Mouse (Mus musculus) stomach, postnatal 0 days (tissue): ENCODE measurements around the gene Smc1b. TPM values are rescaled to one million over a fixed set of nuclear protein-coding genes. Genes with fewer than 3 reads are reported as not detected.
"Not testable (repeated sequence)": the region's sequence is repeated elsewhere in the genome, so short reads cannot be mapped to it uniquely, and the experiment has no call there.

ENCODE experiments used
- ATAC-seq: fragments of 200-750 bp; cut with Nextera tagmentation; 2 replicates; pipeline ENCODE4 v1.8.0; 2017; ENCODE audit not compliant: low FRiP score, low TSS enrichment
- DNase-seq: peaks from one replicate; pipeline ENCODE4 v3.0.0-alpha.2; 2016; ENCODE audit warnings: low spot score
- H3K27ac ChIP-seq: fragments of 300-500 bp; sonication (generic); replicated peaks from 2 replicates; pipeline ENCODE4 v1.5.1; 2014; ENCODE audit warnings: mild to moderate bottlenecking, control low read depth
- H3K27me3 ChIP-seq: fragments of 300-500 bp; sonication (generic); 2 replicates; pipeline ENCODE4 v1.6.1; 2014; ENCODE audit warnings: low read length; ENCODE audit not compliant: control insufficient read depth, insufficient read depth
- H3K36me3 ChIP-seq: fragments of 300-500 bp; sonication (generic); 2 replicates; pipeline ENCODE4 v1.6.1; 2014; ENCODE audit warnings: low read length, mixed read lengths; ENCODE audit not compliant: control insufficient read depth, insufficient read depth
- H3K4me1 ChIP-seq: fragments of 300-500 bp; sonication (generic); replicated peaks from 2 replicates; pipeline ENCODE4 v1.6.1; 2014; ENCODE audit warnings: antibody characterized with exemption; ENCODE audit not compliant: control insufficient read depth, insufficient read depth
- H3K4me2 ChIP-seq: fragments of 300-500 bp; sonication (generic); replicated peaks from 2 replicates; pipeline ENCODE4 v1.6.1; 2014; ENCODE audit warnings: low read depth, mild to moderate bottlenecking, control low read depth, moderate library complexity
- H3K4me3 ChIP-seq: fragments of 300-500 bp; sonication (generic); 2 replicates; pipeline ENCODE4 v1.5.1; 2014; ENCODE audit warnings: low read depth, low read length, control low read depth
- H3K9ac ChIP-seq: fragments of 300-500 bp; sonication (generic); 2 replicates; pipeline ENCODE4 v1.6.1; 2014; ENCODE audit warnings: mild to moderate bottlenecking, low read length, control low read depth, mixed read lengths
- H3K9me3 ChIP-seq: fragments of 300-500 bp; sonication (generic); 2 replicates; pipeline ENCODE4 v1.6.1; 2016; ENCODE audit warnings: low read length; ENCODE audit not compliant: control insufficient read depth
- CTCF ChIP-seq: IDR thresholded peaks from 2 replicates; pipeline ENCODE4 v1.5.1; 2016; ENCODE audit warnings: antibody characterized with exemption, low read depth, mild to moderate bottlenecking, moderate library complexity
- EP300 ChIP-seq: optimal IDR thresholded peaks from 2 replicates; pipeline ENCODE3; 2016; ENCODE audit warnings: antibody characterized with exemption
- WGBS: fragments of 180-500 bp; shearing (Covaris S2); extraction: QIAGEN DNeasy Blood & Tissue Kit; methylation state at CpG from one replicate; pipeline ENCODE4 v1.1.7; 2014; 5-methylcytosine and 5-hydroxymethylcytosine counted together
- polyA plus RNA-seq: library from polyadenylated mRNA; unstranded; fragments of >200 nt; fragmentation: Nextera tagmentation; extraction: Ambion mirVana; gene quantifications from 2 replicates; pipeline ENCODE4 v1.2.1, GENCODE M21; 2015

The Smc1b gene
- polyA plus RNA-seq, 1 experiment from 2014 or later: 0.07 TPM

DNA sequence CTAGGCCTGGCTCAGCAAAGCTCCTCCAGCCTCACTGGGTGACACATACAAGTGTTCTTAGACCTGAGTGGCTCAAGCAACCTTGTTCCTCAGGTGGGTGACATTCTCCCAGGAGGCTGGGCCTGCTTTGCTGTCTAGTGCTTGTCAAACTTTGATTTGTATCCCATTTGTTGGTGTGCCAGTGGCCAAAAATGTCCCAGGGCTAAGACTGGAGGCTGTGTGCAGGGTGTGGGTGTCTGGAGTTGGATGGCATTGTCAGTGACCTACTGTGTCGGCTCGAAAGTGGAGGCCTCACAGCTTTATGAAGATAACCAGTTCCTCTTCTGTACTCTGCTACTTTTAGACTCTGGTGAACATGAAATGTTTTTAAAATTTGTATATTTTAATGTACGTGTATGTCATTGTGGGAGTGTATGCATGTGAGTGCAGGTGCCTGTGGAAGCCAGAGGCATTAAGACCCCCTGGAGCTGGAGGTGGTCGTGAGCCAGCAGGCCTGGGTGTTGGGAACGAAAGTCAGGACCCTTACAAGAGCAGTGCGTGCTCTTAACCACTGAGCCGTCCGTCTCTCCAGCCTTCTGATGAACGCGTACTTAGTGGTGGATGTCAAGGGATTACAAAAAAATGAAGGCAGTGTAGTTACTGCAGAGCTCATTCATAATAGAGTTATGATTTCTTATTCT lies 90.1 kb downstream of the Smc1b start:
- 0 out of 2 replicates have a peak overlapping the region, but pooled peaks have one; percentile 27 for H3K9ac ChIP-seq
- peaks cover 11% of the 10 kb centered on the region; the same call in 1 of the 2 replicates for H3K4me1 ChIP-seq

DNA sequence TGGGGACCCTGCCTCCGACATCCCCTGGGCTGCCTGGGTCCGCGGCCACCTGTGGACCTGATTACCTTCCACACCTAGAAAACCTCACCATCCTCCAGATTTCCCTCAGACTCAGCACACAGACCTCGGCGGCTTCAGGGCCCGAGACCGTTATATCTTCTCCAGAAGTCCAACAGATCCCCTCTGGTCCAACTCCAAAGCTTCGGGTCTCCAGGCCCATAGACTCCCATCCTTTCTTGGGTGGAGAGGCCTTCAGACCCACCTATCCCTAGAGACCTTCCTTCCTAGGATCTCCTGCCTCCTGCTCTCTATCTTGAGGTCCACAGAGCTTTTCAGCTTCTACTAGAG lies 94.4 kb downstream of the Smc1b start:
- Histone ChIP-seq H3K4me2 (peak overlapping the region; percentile 80), H3K4me3 (peak overlapping the region; percentile 82), H3K27ac (peak overlapping the region; percentile 84), H3K27me3 (no peaks in the 10 kb centered on the region), H3K36me3 (no peaks in the 10 kb centered on the region), H3K9ac (peak overlapping the region; percentile 85), H3K9me3 (no peaks in the 10 kb centered on the region), H3K4me1 (peaks cover 13% of the 10 kb centered on the region; the same call in 1 of the 2 replicates)
- no peak for DNase-seq
- TF ChIP-seq EP300: no peak
- TF ChIP-seq CTCF: no peak
- 1% methylated on average over 8 of the region's 8 CpGs for WGBS
- no peak for ATAC-seq

More for the DNA sequence above, 90.1 kb downstream of the Smc1b start:
- WGBS: 53% methylated on average over 10 of the region's 10 CpGs
- peaks cover 8% of the 10 kb centered on the region for H3K36me3 ChIP-seq
- H3K27ac ChIP-seq: peak overlapping the region; percentile 88
- no peak; the same call in 1 of the 2 replicates for ATAC-seq
- H3K27me3 ChIP-seq: no peaks in the 10 kb centered on the region
- DNase-seq: no peak
- no peaks in the 10 kb centered on the region for H3K9me3 ChIP-seq
- no peak overlapping the region for H3K4me3 ChIP-seq
- no peak for TF ChIP-seq CTCF
- no peak for TF ChIP-seq EP300
- no peak overlapping the region; the same call in 1 of the 2 replicates for H3K4me2 ChIP-seq

DNA sequence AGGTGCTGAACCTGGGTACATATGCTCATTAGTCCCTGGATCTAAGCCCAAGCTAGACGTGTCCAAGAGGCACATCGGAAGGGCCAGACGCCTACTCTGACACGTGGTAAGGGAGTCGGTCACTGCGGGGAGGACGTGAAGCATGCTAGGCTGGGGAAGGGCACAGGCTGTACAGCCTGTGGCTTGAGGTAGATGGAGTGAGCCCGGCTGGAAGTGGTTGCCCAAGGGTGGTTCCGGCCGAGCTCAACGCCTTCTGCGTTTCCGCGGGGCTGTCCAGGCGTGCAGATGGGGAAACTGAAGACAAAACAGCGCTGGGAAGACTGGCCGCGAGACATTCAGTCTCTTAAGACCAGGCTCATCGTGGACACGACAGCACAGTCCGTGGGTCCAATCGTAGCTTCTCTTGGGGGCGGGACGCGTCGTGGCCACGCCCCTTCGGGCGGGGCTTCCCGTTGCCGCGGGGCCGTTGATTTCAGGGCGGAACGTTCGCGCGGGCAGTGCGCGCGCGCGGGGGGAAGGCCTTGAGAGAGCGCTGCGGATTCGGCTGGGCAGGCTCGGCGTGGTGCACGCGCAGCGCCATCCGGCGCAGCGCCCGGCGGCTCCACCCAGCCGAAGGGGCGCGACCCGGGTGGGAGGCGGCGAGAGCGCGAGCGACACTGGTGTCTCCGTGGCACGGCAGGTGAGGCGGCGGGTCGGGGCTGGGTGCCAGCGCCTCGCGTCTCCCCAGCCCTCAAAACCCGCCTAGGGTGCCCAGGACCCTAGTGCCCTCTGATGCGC lies 95.0 kb downstream of the Smc1b start:
- Histone ChIP-seq H3K36me3 (no peaks in the 10 kb centered on the region), H3K27me3 (no peaks in the 10 kb centered on the region), H3K4me2 (peak overlapping the region; percentile 80), H3K4me3 (peak overlapping the region; percentile 82), H3K27ac (peak overlapping the region; percentile 95), H3K9me3 (no peaks in the 10 kb centered on the region), H3K4me1 (peaks cover 13% of the 10 kb centered on the region; the same call in 1 of the 2 replicates), H3K9ac (peak overlapping the region; percentile 85)
- ATAC-seq (peak; percentile 92), DNase-seq (peak; percentile 97)
- WGBS: under 1% methylated on average over 74 of the region's 75 CpGs
- TF ChIP-seq CTCF (no peak), EP300 (no peak)

DNA sequence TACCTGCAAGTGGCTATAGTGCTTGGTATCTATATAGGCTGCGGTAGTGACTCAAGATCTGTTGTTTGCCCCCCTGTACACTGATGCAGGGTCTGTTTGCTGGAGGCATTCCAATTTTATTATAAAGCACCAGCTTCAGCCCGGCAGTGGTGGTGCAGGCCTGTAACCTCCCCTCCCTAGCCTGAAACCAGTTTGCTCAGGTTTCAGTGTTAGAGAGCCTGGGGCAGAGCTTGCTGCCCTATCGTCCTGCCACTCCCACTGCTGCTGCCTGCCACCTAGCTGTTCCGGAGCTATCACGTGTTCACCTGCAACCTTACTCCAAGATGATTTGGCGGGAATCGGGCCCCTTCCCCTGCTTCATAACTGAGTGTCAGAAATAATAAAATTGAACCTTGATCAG lies 97.8 kb downstream of the Smc1b start:
- not testable (repeated sequence) for H3K4me1 ChIP-seq, H3K9ac ChIP-seq, H3K9me3 ChIP-seq, H3K4me3 ChIP-seq, H3K36me3 ChIP-seq, H3K4me2 ChIP-seq, H3K27me3 ChIP-seq
- peak; percentile 55 for ATAC-seq
- peak overlapping the region; percentile 87 for H3K27ac ChIP-seq
- peak; percentile 69 for DNase-seq
- 38% methylated on average over 7 of the region's 7 CpGs for WGBS

DNA sequence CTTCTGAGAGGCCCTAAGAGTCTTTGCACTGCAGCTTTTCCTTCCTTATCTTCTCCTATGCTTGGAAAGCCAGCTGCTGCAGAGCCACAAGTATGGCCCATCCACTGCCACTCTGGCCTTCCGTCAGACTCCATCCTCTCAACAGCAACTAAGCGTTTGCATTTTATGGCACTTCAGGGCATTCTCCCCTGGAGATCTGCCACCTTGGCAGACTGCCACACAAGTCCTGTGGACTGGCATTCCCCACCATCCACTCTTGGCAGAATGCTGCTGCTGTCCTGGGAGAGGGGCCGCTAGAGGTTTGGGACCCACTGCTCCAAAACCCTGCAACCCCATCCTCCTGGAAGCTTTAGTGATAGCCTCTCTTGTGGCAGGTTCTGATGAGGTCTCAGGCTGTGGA lies 99.9 kb downstream of the Smc1b start:
- H3K4me3 ChIP-seq: no peak overlapping the region

DNA sequence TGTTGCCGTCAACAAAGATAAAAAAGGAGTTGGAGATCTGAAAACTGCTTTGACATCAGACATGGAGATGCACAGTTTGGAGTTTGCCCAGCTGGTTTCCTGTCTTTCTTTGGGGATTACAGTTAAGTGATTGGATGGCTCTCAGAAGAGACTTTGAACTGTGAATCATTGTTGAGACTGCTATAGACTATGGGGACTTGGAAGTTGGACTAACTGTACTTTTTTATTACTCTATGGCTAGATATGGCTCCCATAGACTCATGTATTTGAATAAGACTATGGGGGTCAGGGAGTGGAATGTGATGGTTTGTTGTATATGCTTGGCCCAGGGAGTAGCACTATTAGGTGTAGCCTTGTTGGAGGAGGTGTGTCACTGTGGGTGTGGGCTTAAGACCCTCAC lies 101.1 kb downstream of the Smc1b start:
- H3K4me2 ChIP-seq, H3K36me3 ChIP-seq, H3K9ac ChIP-seq, H3K27ac ChIP-seq, ATAC-seq, H3K4me1 ChIP-seq, H3K27me3 ChIP-seq, H3K4me3 ChIP-seq, DNase-seq, H3K9me3 ChIP-seq: not testable (repeated sequence)
- WGBS: 36% methylated on average over 1 of the region's 1 CpGs

More for the DNA sequence above, 99.9 kb downstream of the Smc1b start:
- ATAC-seq (no peak), DNase-seq (no peak)
- Histone ChIP-seq H3K9me3 (no peaks in the 10 kb centered on the region), H3K27ac (no peak overlapping the region), H3K4me1 (peaks cover 2% of the 10 kb centered on the region; the same call in 1 of the 2 replicates), H3K27me3 (no peaks in the 10 kb centered on the region), H3K36me3 (no peaks in the 10 kb centered on the region), H3K9ac (no peak overlapping the region), H3K4me2 (no peak overlapping the region)
- TF ChIP-seq EP300 (no peak), CTCF (no peak)
- 67% methylated on average over 3 of the region's 3 CpGs for WGBS

DNA sequence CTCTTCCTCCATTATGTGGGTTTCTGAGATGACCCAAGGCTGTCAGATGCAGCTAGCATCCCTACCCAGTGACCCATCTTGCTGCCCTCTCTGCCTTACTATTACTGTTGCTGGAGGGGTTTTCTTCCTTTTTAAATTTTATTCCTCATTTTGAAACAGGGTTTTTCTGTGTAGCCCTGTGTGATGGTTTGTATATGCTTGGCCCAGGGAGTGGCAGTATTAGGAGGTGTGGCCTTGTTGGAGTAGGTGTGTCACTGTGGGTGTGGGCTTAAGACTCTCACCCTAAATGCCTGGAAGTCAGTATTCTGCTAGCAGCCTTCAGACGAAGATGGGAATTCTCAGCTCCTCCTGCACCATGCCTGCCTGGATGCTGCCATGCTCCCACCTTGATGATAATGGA lies 103.1 kb downstream of the Smc1b start, which contains the start of gene Fam118a:
TSS of gene Fam118a (plus strand) at position 301 of the 400 bp plus-strand sequence.
- not testable (repeated sequence) for H3K9me3 ChIP-seq, ATAC-seq, H3K27me3 ChIP-seq, DNase-seq, H3K9ac ChIP-seq, H3K4me3 ChIP-seq, H3K27ac ChIP-seq, H3K4me1 ChIP-seq, H3K36me3 ChIP-seq, H3K4me2 ChIP-seq
- WGBS: 28% methylated on average over 1 of the region's 1 CpGs
